Mouse (Mus musculus) embryonic facial prominence, embryonic 10.5 days (tissue): ENCODE results near the gene Dsp. TPM values are rescaled to one million over a fixed set of nuclear protein-coding genes. Genes with fewer than 3 reads are reported as not detected.
A peak's percentile ranks its signal among the peaks of the same experiment; 100 is the strongest.

Source experiments
- DNase-seq: peaks from one replicate; pipeline ENCODE4 v3.0.0-alpha.2; 2017; ENCODE audit warnings: low spot score
- H3K27ac ChIP-seq: fragments of 300-500 bp; sonication (generic); replicated peaks from 2 replicates; pipeline ENCODE4 v1.5.1; 2016; ENCODE audit warnings: mild to moderate bottlenecking
- H3K27me3 ChIP-seq: fragments of 300-500 bp; sonication (generic); replicated peaks from 2 replicates; pipeline ENCODE4 v1.6.1; 2016; ENCODE audit warnings: low read depth, mild to moderate bottlenecking; ENCODE audit not compliant: poor library complexity, severe bottlenecking
- H3K36me3 ChIP-seq: fragments of 300-500 bp; sonication (generic); replicated peaks from 2 replicates; pipeline ENCODE4 v1.6.1; 2016; ENCODE audit warnings: mild to moderate bottlenecking, moderate library complexity
- H3K4me1 ChIP-seq: fragments of 300-500 bp; sonication (generic); 2 replicates; pipeline ENCODE4 v1.6.1; 2016
- H3K4me3 ChIP-seq: fragments of 300-500 bp; sonication (generic); 2 replicates; pipeline ENCODE4 v1.5.1; 2016; ENCODE audit warnings: mild to moderate bottlenecking, moderate library complexity
- H3K9me3 ChIP-seq: fragments of 300-500 bp; sonication (generic); 2 replicates; pipeline ENCODE4 v1.6.1; 2016; ENCODE audit warnings: mild to moderate bottlenecking
- WGBS: fragments of 180-500 bp; shearing (Covaris S2); methylation state at CpG from one replicate; pipeline ENCODE4 v1.1.7; 2016; 5-methylcytosine and 5-hydroxymethylcytosine counted together
- polyA plus RNA-seq: library from polyadenylated mRNA; unstranded; fragments of >200 nt; fragmentation: Nextera tagmentation; extraction: Ambion mirVana; gene quantifications from 2 replicates; pipeline ENCODE4 v1.2.1, GENCODE M21; 2016

Gene Dsp
- polyA plus RNA-seq: 3.6 and 3.8 TPM in 2 replicates

DNA sequence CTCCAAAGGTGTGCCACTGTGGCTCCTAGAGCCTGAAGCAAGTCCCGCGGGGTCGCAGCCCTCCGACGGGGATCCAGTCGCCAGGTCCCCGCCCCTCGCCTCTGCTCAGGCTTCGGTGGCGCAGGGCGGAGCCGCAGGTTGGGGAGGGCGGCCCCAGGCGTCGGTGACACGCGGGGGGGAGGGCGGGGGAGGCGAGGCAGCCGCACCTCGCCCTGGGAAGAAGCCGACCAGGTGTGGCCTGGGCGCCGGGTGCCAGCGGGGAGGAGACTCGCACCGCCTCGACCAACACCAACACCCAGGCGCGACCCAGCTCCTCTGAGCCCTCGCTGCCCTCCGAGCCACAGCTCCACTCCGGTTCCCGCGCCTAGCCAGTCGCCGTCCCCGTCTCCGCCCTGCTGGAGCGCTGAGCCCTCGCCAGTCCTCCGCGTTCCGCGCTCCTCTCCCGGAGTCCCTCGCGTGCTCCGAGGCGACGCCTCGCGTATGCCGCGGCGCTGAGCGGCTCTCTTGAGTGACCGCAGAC is at the start of gene Dsp:
Gene Dsp, plus strand, starts transcription at position 226 of the 520 bp plus-strand sequence.
- Histone ChIP-seq H3K4me3 (peak within 1 kb of the TSS; percentile 61), H3K27me3 (peaks cover 80% of the 10 kb centered on the region), H3K36me3 (no peaks in the 10 kb centered on the region), H3K27ac (peak within 1 kb of the TSS; percentile 78), H3K9me3 (no peaks in the 10 kb centered on the region), H3K4me1 (peaks cover 30% of the 10 kb centered on the region)
- DNase-seq: peak; percentile 75
- WGBS: under 1% methylated on average over 58 of the region's 58 CpGs

GRCm38 (mm10) chr13:38103406-38103805 is 47.7 kb upstream of the Dsp start:
- Histone ChIP-seq H3K9me3 (no peaks in the 10 kb centered on the region), H3K4me3 (no peak overlapping the region), H3K4me1 (no peaks in the 10 kb centered on the region), H3K27ac (no peak overlapping the region), H3K36me3 (no peaks in the 10 kb centered on the region), H3K27me3 (no peaks in the 10 kb centered on the region)
- no peak for DNase-seq
- 83% methylated on average over 4 of the region's 4 CpGs for WGBS

DNA sequence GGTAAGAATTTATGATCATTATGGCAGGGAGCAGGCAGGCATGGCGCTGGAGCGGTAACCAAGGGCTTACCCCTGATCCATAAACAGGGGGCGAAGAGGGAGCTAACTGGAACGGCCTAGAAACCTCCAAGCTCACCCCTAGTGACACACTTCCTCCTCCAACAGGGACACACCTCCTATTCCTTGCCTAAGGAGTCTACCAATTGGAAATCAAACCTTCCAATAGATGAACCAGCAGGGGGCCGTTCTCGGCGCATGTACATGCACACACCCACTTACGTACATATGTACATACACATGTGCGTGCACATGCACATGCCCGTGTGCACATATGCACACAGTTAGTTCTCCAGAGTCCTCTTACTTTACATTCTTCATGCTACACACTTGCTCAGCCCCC is 46.6 kb upstream of the Dsp start:
- DNase-seq: no peak
- 92% methylated on average over 10 of the region's 10 CpGs for WGBS
- Histone ChIP-seq H3K4me1 (no peaks in the 10 kb centered on the region), H3K27ac (no peak overlapping the region), H3K36me3 (no peaks in the 10 kb centered on the region), H3K4me3 (no peak overlapping the region), H3K27me3 (no peaks in the 10 kb centered on the region), H3K9me3 (no peaks in the 10 kb centered on the region)

- WGBS: 83% methylated on average over 9 of the region's 9 CpGs
- Histone ChIP-seq H3K27me3 (no peaks in the 10 kb centered on the region), H3K36me3 (no peaks in the 10 kb centered on the region)
Measured at GRCm38 (mm10) chr13:38109081-38109480, 42.0 kb upstream of the Dsp start.

GRCm38 (mm10) chr13:38122321-38122720 is 28.8 kb upstream of the Dsp start:
- Histone ChIP-seq H3K27ac (no peak overlapping the region), H3K4me3 (no peak overlapping the region), H3K9me3 (no peaks in the 10 kb centered on the region), H3K4me1 (no peaks in the 10 kb centered on the region; the same call in 1 of the 2 replicates), H3K27me3 (no peaks in the 10 kb centered on the region), H3K36me3 (no peaks in the 10 kb centered on the region)
- DNase-seq: no peak
- WGBS: 88% methylated on average over 9 of the region's 9 CpGs

More at GRCm38 (mm10) chr13:38109081-38109480, 42.0 kb upstream of the Dsp start:
- no peak for DNase-seq
- Histone ChIP-seq H3K4me1 (no peaks in the 10 kb centered on the region), H3K4me3 (no peak overlapping the region), H3K27ac (no peak overlapping the region), H3K9me3 (no peaks in the 10 kb centered on the region)

DNA sequence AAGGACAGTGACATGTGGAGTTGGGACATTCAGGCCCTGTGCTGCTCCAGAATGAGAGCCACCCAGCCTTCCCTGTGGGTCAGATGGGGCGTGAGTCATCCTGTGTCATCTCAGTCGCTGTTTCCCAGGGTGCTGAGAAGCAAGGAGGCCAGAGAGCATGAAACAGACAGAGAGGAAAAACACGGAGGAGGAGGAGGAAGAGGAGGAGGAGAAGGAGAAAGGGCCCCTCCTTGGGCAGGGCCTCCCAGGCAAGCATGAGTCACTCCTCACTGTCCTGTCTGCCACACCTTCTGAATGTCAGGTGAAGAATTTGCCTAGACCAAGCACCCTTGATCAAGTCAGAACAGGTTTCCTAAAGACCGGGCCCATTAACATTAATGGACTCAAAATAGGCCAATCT is 27.4 kb upstream of the Dsp start:
- peaks cover 9% of the 10 kb centered on the region for H3K4me1 ChIP-seq
- H3K9me3 ChIP-seq: no peaks in the 10 kb centered on the region
- H3K27me3 ChIP-seq: no peaks in the 10 kb centered on the region
- DNase-seq: no peak
- no peak overlapping the region for H3K27ac ChIP-seq
- 63% methylated on average over 4 of the region's 4 CpGs for WGBS
- H3K4me3 ChIP-seq: no peak overlapping the region
- no peaks in the 10 kb centered on the region for H3K36me3 ChIP-seq

- no peaks in the 10 kb centered on the region for H3K36me3 ChIP-seq
- no peak overlapping the region for H3K4me3 ChIP-seq
- no peaks in the 10 kb centered on the region for H3K9me3 ChIP-seq
- H3K27me3 ChIP-seq: 0 out of 2 replicates have a peak, but pooled peaks cover 7% of the 10 kb centered on the region
- H3K4me1 ChIP-seq: peaks cover 14% of the 10 kb centered on the region
- 92% methylated on average over 3 of the region's 3 CpGs for WGBS
- no peak overlapping the region for H3K27ac ChIP-seq
- no peak for DNase-seq
Measured at GRCm38 (mm10) chr13:38127683-38128082, 23.4 kb upstream of the Dsp start.

DNA sequence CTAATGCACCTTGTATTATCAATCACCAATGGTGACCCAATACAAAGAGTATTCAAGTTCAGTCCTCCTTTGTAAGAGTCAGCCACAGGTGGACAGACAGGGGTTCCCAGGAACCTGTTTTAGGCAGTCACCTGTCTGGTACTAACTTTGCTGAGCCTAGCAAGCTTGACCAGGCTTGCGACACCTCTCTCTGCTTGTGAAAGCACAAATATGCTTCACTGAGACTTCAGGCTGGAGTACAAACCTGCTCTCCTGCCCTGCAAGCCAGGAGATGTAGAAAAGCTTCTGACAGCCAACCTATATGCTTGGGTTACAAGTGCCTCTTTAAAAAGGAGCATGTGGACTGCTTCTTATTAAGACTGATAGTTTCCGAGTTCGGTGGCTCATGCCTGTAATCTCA is 22.8 kb upstream of the Dsp start:
- Histone ChIP-seq H3K36me3 (no peaks in the 10 kb centered on the region), H3K4me3 (no peak overlapping the region), H3K4me1 (peaks cover 20% of the 10 kb centered on the region), H3K27me3 (0 out of 2 replicates have a peak, but pooled peaks cover 7% of the 10 kb centered on the region), H3K9me3 (no peaks in the 10 kb centered on the region), H3K27ac (no peak overlapping the region)
- 49% methylated on average over 3 of the region's 3 CpGs for WGBS
- DNase-seq: no peak

GRCm38 (mm10) chr13:38129492-38129891 is 21.6 kb upstream of the Dsp start:
- DNase-seq: no peak
- H3K4me1 ChIP-seq: peaks cover 21% of the 10 kb centered on the region
- H3K36me3 ChIP-seq: no peaks in the 10 kb centered on the region
- no peak overlapping the region for H3K4me3 ChIP-seq
- 0 out of 2 replicates have a peak, but pooled peaks cover 7% of the 10 kb centered on the region for H3K27me3 ChIP-seq
- no peak overlapping the region for H3K27ac ChIP-seq
- WGBS: 89% methylated on average over 2 of the region's 2 CpGs
- H3K9me3 ChIP-seq: no peaks in the 10 kb centered on the region

GRCm38 (mm10) chr13:38130116-38130515 is 21.0 kb upstream of the Dsp start:
- Histone ChIP-seq H3K9me3 (no peaks in the 10 kb centered on the region), H3K4me3 (no peak overlapping the region), H3K27ac (no peak overlapping the region), H3K4me1 (peaks cover 21% of the 10 kb centered on the region), H3K27me3 (0 out of 2 replicates have a peak, but pooled peaks cover 7% of the 10 kb centered on the region), H3K36me3 (no peaks in the 10 kb centered on the region)
- no peak for DNase-seq
- WGBS: 88% methylated on average over 9 of the region's 9 CpGs

- Histone ChIP-seq H3K4me1 (peaks cover 18% of the 10 kb centered on the region), H3K27ac (no peak overlapping the region), H3K9me3 (no peaks in the 10 kb centered on the region), H3K36me3 (no peaks in the 10 kb centered on the region), H3K27me3 (0 out of 2 replicates have a peak, but pooled peaks cover 7% of the 10 kb centered on the region), H3K4me3 (no peak overlapping the region)
- WGBS: 37% methylated on average over 7 of the region's 7 CpGs
- DNase-seq: no peak
Measured at GRCm38 (mm10) chr13:38133016-38133528, 18.0 kb upstream of the Dsp start.

DNA sequence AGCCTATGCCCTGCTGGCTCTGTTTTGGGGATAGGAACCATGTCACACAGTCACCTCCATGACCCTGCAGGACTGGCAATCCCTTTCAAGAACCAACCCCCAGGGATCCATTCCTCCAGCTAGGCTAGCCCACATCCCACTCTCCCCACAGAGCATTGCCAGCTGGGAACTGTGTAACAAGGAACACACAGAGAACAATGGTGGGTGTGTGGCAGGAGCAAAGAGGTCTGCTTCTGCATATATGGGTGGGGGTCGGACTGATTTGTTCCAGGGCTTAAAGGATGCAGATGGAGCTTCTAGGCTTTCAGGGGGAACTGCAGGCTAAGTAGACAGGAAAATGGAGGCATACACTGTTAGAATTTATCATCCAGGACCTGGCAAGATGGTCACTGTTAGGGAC is 10.6 kb upstream of the Dsp start:
- peaks cover 16% of the 10 kb centered on the region for H3K27me3 ChIP-seq
- H3K36me3 ChIP-seq: no peaks in the 10 kb centered on the region
- no peak for DNase-seq
- H3K4me1 ChIP-seq: peaks cover 6% of the 10 kb centered on the region
- H3K4me3 ChIP-seq: no peak overlapping the region
- H3K27ac ChIP-seq: no peak overlapping the region
- no peaks in the 10 kb centered on the region for H3K9me3 ChIP-seq
- 74% methylated on average over 1 of the region's 1 CpGs for WGBS

- Histone ChIP-seq H3K4me3 (peak overlapping the region; percentile 44), H3K4me1 (peaks cover 11% of the 10 kb centered on the region), H3K36me3 (no peaks in the 10 kb centered on the region), H3K27ac (peak overlapping the region; percentile 44; the same call in 1 of the 2 replicates), H3K27me3 (peaks cover 54% of the 10 kb centered on the region), H3K9me3 (no peaks in the 10 kb centered on the region)
- peak; percentile 59 for DNase-seq
- 7% methylated on average over 20 of the region's 20 CpGs for WGBS
Measured at GRCm38 (mm10) chr13:38144962-38145713, 6.0 kb upstream of the Dsp start.
